Mouse (Mus musculus): Measurements from ENCODE around the gene Olfr294.

Gene Olfr294

GRCm38 (mm10) chr7:86616543-86616942 lies at the start of gene Olfr294:
Gene Olfr294, minus strand, starts transcription at chr7:86616643.
- DNase-seq: no peak

GRCm38 (mm10) chr7:86648761-86649160 lies 32.3 kb upstream of the Olfr294 start, which contains the start of gene Olfr293:
Gene Olfr293, plus strand, starts transcription at chr7:86649061.
- DNase-seq: no peak

- no peak for DNase-seq
Measured at GRCm38 (mm10) chr7:86583562-86583961, 32.9 kb downstream of the Olfr294 start, which contains the start of gene Olfr295. Gene Olfr295, plus strand, starts transcription at chr7:86583862.

Data from kidney, adult 18-20 months (tissue).